Mouse (Mus musculus) heart, postnatal 14 days (tissue): Measurements from ENCODE around the gene Ogfrl1. TPM values are rescaled to one million over a fixed set of nuclear protein-coding genes. Genes with fewer than 3 reads are reported as not detected.
A peak's percentile ranks its signal among the peaks of the same experiment; 100 is the strongest.
"Not testable (repeated sequence)": the region's sequence is repeated elsewhere in the genome, so short reads cannot be mapped to it uniquely, and the experiment has no call there.

Experiments used
- DNase-seq, 2 experiments: peaks; one replicate each; pipeline ENCODE4 v3.0.0; 2021 to 2022
- intact Hi-C: fragments of 180-260 bp; cut with DNase I; formaldehyde crosslinking; loops from one replicate; pipeline ENCODE4 v1.15.1; 2025
- long read RNA-seq, 2 experiments: library from polyadenylated mRNA; stranded (forward); transcript quantifications; one replicate each; pipeline ENCODE4 v2.0.0; 2021
- total RNA-seq, 2 experiments: library from RNA; stranded (reverse); gene quantifications; 2 replicates each; pipeline ENCODE4 v1.2.3; 2021

Ogfrl1 gene
- total RNA-seq: 10 to 100 TPM; 14.0 to 14.5 TPM
- long read RNA-seq, experiment 1, full-length matches to known transcripts: 30 of 51 reads
- long read RNA-seq, experiment 1, partial matches to known transcripts: 0 of 51 reads
- long read RNA-seq, experiment 1, other reads (novel, unspliced or antisense): 21 of 51 reads
- long read RNA-seq, experiment 2, full-length matches to known transcripts: 27 of 47 reads
- long read RNA-seq, experiment 2, partial matches to known transcripts: 2 of 47 reads
- long read RNA-seq, experiment 2, other reads (novel, unspliced or antisense): 18 of 47 reads

DNA sequence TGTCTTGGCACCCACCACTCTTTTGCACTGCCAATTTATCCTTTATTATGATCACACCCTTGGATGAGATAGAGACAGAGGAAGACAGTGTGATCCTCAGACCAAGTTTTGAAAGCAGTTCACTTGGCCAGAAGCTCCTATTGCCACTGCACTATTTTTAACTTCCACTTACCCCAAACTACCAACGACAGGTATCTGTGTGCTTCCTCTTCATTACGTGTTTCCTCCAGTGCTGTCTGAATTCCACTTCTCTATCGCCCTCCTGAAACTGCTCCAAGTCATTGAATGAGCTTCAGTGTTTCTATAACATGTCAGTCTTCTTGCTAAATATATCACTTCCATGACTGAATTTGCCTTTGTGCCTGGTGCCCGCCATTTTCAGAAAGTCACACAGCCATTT, at the start of gene Ogfrl1:
Ogfrl1 (minus strand) TSS at position 150 of the 400 bp plus-strand sequence.
- intact Hi-C loops: no loop called here

DNA sequence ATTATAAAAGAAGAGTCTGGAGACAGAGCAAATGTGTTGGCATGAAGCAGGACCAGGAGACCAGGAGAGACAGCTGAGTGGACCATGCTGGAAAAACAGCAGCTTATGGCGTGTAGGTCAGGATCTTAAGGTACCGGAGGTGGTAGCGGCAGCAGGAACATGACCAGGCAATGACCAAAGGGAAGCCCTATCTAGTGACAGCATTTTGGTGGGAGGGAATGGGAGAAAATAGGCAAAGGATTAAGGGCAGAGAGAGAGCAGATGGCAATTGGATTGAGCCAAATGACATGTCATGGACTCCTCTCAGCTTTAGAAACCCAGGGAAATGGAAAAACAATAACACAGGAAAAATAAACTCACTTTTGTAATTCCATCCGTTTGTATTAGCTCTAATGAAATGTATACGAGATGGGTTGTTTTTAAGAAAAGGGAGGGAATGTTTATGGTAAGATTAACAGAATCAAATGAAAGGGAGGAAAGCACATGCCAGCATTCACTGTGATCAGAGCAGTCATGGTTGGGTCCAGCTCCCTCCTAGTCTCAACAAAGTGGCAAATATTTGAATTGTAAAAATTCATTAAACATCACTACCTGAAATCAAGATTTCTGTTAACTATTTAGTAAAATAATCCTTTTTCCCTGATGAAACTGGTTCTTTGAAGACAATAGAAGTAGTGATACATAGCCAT, 48.3 kb upstream of the Ogfrl1 start:
- intact Hi-C loops: no loop called here

More for the DNA sequence above, at the start of gene Ogfrl1:
- DNase-seq: no peak

DNA sequence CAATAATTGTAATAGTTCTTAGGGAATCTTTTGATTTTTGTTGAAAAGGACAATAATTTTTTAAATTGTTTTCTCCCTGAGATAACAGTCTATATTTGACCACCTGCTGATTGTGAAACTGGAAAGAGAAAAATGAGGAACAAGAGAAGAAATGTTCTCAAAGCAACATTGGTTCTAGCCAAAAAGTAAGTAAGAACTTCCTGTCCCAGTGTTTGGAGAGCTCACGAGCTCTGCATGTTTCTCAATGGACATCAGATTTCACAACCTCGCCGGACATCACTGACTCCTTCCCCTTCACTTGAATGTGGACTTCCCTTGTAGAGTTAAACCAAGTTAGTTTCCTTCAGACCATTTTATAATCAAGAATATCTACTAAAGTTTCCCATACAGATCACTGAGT, 36.0 kb upstream of the Ogfrl1 start:
- intact Hi-C loops: no loop called here
- peak in 1 of 2 experiments; percentile 1 for DNase-seq

More for the DNA sequence above, 48.3 kb upstream of the Ogfrl1 start:
- DNase-seq: no peak

DNA sequence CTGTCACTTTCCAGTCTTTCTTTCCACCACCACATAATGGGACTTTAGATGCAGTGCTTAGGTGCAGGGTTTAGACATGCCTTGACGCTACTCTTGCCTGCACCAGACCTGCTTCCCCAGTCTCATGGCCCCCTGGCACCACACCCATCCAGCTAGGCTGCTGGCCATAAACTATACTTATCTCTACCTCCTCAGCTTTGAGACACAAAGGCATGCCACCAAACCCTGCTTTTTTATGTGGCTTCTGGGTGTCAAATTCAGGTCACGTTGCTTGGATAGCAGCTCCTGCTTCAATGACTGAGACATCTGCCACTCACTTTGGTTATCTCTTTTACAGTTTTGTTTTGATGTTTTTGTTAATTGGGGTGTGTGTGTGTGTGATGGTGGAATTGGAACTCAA, 28.9 kb upstream of the Ogfrl1 start:
- DNase-seq: no peak
- intact Hi-C loops: no loop called here

DNA sequence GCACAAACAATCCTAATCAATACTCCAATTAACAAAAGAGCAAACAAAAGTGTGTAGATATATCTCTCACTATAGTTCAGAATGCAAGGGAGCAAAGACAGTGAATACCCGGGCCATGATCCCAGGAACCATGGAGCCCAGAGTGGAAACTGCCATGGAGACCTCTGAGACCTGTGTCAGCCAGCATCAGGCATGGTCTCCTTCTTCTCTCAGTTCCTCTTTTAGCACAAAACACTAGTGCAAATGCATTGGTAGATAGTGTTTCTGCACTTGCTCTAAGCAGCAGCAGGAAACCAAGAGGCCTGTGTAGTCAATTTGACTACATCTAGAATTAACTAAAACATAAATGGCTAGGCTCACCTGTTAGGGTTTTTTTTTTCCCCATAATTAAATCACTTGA, 21.4 kb upstream of the Ogfrl1 start:
- intact Hi-C loops: no loop called here
- no peak for DNase-seq

DNA sequence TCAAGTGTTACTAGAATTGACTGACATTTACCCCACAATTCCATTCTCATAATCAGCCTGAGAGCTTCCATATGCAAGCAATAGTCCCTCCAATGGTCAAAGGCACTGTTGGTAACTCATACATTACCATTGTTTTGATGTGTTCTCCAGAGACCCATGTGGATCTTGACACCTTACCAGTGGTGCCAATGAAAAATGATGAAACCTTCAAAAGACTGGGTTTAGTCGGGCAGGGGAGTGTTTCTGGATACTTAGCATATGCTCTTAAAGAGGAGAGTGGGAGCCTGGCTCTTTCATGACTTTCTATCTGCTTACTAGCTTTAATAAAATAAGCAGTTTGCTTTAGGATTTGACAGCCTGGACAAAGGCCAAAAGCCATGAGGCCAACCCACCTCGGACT, 20.5 kb upstream of the Ogfrl1 start:
- no peak for DNase-seq
- intact Hi-C loops: no loop called here

DNA sequence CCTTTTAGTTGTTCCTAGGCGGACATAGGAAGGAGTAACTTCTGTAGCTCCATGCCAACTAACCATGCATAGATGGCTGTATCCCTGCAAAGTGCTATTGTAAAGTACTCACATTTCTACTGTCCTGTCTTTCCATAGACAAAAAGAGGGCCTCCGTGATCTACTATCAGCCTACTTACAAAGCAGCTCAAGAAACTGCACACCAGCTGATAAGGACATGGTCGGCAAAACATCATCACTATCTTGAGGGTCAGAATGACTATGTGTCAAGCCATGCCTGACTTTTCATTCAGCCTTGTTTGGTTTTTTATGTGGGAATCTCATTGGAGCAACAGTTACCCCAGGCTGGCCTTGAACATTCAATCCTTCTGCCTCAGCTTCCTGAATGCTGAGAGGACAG, 20.0 kb upstream of the Ogfrl1 start:
- intact Hi-C loops: no loop called here
- DNase-seq: no peak

DNA sequence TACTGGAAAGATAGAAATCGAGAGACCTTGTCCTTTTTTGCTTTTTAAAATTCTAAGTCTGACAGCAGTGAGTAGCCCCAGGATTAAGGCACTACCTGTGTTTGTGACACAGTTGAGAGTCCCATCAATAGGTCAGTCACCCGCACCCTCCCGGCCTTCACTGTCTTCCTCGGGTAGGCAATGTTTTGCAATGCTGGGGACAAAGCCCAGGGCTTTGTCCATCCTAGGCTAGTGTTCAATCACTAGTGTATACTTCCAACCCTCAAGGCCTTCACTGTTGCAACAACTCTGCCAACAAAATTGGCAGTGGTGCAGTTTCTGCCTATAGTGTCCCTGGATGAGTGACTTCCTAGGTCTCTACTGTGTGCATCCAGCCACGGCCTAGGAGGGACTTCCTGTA, 14.0 kb upstream of the Ogfrl1 start:
- intact Hi-C loops: no loop called here
- no peak for DNase-seq

DNA sequence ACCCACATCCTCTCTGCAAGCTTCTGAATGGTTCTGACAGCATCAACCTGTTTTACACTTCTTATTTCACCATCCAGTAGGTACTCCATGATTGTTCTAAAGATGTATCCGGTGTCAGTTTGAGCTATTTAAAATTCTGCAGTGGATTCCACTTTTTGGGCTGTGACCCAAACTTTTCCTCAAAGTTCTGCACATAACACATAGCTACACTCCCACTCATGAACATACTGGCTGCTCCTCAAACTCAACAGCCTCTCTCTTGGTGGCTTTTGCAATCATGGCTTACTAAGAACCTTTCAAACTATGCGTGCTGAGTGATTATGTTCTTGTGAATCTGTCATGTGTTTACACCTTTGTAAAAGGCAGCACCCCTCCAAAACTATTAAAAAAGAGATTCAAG, 12.4 kb upstream of the Ogfrl1 start:
- intact Hi-C loops: no loop called here
- DNase-seq: no peak

DNA sequence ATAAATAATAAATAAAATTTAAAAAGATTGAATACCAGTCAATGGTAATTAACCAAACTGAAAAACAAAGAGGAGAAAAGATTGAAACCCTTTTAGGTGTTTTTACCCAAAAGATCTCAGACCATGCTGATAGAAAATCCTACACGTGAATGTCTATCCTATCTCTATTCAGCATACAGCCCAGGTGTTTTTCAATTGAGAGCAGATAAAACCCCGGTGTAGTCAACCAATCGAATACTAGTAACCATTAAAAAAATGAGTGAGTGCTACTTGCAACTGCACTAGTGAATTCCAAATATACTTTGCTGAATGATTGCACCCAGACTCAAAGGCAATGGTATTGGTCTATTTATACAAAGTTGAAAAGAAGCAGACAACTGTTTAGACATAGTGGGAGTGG, 4.8 kb upstream of the Ogfrl1 start:
- DNase-seq: no peak
- intact Hi-C loops: no loop called here

DNA sequence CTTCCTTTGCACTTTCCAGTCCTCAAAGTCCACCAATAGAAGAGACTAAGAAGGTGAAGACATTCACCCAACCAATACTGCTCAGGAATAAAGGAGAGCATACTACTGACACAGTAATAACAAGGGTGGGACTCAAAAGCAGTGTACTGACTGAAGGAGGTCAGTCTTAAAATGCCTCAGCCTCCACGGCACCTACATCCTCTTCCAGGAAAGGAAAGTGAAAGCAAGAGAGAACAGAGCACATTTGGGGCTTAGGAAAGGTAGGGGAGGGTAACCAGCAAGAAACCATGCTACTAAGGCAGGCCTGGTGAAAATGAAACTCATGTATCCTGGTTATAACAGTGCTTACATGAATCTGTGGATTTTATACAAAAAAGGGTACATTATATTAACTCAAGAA, 2.0 kb upstream of the Ogfrl1 start:
- intact Hi-C loops: no loop called here
- no peak for DNase-seq

DNA sequence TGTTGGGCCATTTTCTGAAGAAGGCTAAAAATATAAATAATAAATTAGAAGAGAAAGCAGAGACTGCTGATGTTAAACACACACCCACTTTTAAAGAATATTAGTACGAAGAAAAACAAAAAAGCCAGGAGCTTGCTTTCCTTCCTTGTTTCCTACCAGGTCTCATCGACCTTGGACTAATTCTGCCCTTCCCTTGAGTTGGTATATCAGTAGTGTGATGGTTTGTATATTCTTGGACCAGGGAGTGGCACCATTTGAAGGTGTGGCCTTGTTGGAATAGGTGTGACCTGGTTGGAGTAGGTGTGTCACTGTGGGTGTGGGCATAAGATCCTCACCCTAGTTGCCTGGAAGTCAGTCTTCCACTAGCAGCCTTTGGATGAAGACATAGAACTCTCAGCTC, 3.2 kb downstream of the Ogfrl1 start:
- DNase-seq, intact Hi-C loops: not testable (repeated sequence)

DNA sequence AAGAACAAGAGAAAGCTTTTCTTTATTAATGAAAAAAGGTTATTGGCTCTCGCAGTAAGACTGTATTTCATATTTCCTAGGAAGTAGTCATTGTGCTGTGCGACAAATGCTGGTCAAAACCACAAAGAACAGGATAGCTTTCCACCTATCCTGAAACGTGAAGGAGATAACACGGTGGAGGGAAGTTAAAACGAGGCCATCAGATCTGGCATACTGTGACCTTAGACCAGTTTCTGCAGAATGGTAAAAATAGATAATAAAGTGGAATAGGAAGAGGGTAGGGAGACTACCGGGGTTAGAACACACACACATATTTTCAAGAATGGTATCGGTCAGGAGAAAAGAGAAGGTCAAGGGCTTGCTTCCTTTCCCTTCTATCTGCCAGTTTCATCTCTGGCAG, 5.8 kb downstream of the Ogfrl1 start:
- intact Hi-C loops: no loop called here
- DNase-seq: no peak

DNA sequence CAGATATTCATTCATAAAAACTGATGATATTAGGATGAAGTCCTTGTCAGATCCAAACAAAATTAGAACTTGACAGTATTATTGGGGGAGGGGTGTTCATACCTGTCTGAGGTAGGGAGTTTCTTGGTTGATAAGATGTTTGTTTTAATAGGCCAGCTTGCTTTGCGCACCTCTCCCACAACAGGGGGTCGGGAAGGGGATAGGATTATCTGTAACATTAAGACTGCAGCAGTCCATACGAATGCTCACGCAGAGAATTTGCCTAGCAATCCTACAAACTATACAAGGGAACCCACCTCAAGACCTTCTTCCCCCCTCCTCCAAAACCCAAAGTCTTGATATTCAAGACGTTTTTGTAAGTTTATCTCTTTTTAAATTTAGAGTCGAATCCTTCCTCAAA, 13.2 kb downstream of the Ogfrl1 start:
- DNase-seq: no peak
- intact Hi-C loops: no loop called here

DNA sequence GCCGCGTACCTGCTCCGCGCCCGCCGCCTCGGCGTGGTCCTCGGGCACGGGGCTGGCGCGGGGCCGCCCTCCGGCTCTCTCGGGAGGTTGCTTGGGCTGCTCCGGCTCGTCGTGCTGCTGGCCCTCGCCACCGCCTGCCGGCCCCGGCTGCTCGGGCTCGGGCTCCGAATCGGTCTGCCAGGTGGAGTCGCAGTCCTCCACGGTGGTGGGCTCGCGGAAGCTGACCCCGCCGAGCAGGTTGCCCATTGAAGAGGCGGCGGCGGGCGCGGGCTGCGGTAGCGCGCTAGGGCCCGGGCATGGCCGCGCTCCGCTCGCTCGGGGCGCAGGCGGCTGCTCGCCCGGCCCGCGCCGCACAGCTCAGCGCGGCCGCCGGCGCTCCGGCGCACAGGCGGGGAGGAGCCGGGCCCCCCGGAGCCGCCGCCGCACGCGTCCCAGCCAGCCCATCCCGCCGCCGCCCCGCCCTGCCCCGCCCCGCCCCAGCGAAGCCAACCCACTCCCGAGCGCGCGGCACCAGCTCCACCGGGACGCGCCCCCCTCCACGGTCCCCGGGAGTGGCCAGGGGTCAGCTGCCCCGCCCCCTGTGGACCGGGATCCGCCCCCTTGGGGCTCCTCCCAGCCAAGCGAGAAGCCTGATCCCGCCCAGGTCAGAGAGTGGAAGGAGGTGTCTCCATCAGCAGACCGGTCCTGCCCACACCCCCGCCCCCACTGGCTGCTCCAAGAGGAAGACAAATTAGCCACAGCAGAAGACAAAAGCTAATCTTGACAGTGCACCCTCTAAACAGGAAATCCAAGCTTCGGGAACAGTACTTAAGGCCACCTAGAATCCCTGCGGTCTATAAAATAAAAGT, 14.5 kb downstream of the Ogfrl1 start:
- intact Hi-C loops: loop anchor here (2.0 kb wide), 1 partner anchor 58 kb away; no protein-coding TSS in a partner anchor

DNA sequence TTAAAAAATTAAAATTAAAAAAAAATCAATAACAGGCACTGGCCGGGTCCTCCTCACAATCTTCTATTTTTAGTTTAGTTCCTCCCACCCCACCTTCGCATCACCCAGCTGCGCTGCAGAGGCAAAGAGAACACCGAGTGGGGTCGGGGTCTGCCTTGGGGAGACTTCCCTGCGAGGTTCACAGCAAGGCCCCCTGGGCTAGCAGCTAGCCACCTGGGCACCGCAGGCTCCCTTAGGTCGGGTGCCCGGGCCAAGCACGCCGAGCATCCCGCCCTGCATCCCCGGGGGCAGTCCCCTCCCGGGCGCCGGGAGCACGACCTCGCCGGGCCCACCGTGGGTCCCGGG, 15.1 kb downstream of the Ogfrl1 start:
- intact Hi-C loops: loop anchor here (2.0 kb wide), 1 partner anchor 58 kb away; no protein-coding TSS in a partner anchor
- no peak for DNase-seq

More for the DNA sequence above, 14.5 kb downstream of the Ogfrl1 start:
- DNase-seq: peak; percentile 99

DNA sequence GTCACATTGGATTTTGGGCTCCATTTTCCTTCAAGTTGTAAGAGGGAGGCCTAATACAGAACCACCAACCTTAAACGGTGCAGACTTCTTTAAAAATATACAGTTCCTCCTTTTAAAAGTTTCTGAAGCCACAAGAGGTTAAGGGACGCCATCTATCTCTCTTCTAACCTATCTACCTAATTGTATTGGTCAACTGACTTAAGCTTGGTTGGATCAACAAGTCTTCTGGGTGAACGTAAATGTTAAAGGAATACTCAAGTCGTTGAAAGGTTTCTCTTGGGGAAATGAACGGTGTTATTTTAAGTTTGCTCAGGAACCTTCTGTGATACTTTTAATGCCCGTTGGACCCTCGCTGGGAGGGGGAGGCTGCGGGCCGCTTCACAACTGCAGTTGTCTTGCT, 15.5 kb downstream of the Ogfrl1 start:
- intact Hi-C loops: loop anchor here (2.0 kb wide), 1 partner anchor 57 kb away; no protein-coding TSS in a partner anchor
- DNase-seq: no peak

DNA sequence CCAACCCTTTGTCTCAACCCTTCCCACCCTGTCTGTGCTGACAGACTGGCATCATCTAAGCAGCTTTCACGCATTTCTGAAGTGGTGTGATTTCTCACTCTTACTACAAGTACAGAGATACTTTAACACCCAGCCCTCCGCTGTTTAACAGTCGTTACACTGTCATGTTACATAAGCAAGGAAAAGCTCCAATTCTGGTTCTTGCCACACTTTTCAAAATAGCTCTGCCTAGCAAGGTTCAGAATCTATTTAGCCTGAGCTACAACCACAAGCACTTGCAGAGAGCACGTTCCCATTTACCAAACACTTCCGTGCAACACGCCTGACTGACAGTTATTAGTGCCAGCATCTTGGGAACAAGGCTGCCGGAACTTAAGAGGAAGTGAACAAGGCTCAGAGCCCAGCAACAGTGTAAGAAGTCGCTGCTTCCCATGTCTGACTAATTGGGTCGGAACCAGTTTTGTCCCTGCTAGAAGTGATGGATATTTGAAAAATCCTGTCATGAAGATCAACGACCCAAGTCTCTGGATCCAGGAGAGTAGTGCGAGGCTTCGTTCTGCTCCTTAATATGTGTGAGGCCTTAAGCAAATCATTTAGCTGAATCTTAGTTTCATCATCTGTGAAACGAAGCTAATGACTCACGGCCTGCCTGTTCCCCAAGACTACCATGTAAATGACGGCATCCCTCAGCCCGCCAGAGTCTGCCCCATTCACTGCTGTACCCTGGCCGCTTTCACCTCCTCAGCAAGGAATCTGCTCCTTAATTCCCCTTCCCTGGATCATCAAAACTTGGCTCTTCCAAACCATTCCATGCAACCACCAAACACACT, 17.4 kb downstream of the Ogfrl1 start:
- DNase-seq: peak in 1 of 2 experiments; percentile 18
- intact Hi-C loops: no loop called here

DNA sequence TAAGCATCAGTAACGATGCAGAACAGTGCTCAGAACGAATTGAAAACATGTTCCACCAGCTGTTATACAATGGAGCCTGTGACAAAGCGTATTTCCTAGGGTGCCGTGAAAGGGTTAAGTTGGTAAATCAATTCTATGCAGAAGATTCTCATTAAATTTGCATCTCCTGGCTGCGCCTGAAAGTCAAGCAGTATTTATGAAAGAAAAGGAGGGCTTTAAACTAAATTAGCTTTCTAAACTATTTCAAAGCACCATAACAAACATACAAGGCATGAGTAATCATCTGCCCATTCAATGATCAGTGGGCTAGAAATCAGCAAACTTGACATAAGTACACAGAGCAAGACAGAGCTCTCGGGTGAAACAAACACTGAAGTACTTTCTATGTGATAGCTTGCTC, 18.3 kb downstream of the Ogfrl1 start:
- intact Hi-C loops: no loop called here

DNA sequence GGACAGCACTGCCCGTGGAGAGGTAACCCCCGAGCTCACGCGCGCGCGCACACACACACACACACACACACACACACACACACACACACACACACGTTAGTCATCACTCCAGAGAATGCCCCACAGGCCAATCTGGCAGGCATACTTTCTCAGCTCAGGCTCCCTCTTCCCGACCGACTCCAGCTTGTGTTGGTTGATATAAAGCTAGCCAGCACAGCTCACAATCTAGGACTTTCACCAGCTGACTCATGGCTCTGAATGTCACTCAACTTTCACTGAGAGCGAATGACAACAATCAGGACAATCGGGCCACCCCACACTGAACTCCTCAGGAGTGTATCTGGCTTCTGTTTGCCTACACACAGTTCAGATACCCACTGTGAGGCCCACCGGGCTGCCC, 20.0 kb downstream of the Ogfrl1 start:
- peak in 1 of 2 experiments; percentile 14 for DNase-seq
- intact Hi-C loops: no loop called here

More for the DNA sequence above, 18.3 kb downstream of the Ogfrl1 start:
- no peak for DNase-seq
